Mouse (Mus musculus) liver, adult 2 months (tissue): ENCODE data around the gene Cxcr2. TPM values are rescaled to one million over a fixed set of nuclear protein-coding genes. Genes with fewer than 3 reads are reported as not detected.

Experiments used
- DNase-seq: peaks from one replicate; pipeline ENCODE4 v3.0.0-alpha.2; 2011; ENCODE audit warnings: low read depth, low spot score; ENCODE audit errors: extremely low read depth
- H3K27ac ChIP-seq: fragments of 200-500 bp; replicated peaks from 2 replicates; pipeline ENCODE4 v1.5.1; 2012; ENCODE audit warnings: low read depth, mild to moderate bottlenecking, control low read depth, inconsistent platforms, low read length; ENCODE audit not compliant: insufficient read depth
- H3K27me3 ChIP-seq: fragments of 200-500 bp; 2 replicates; pipeline ENCODE4 v1.6.1; 2012; ENCODE audit warnings: mild to moderate bottlenecking, moderate library complexity, low read length, inconsistent platforms; ENCODE audit not compliant: control insufficient read depth, insufficient read depth
- H3K36me3 ChIP-seq: fragments of 200-500 bp; 2 replicates; pipeline ENCODE4 v1.6.1; 2012; ENCODE audit warnings: low read length, inconsistent platforms; ENCODE audit not compliant: control insufficient read depth, insufficient read depth
- H3K4me1 ChIP-seq: fragments of 200-500 bp; 2 replicates; pipeline ENCODE4 v1.6.1; 2011; ENCODE audit warnings: low read length; ENCODE audit not compliant: control insufficient read depth, insufficient read depth
- H3K4me3 ChIP-seq: fragments of 200-500 bp; 2 replicates; pipeline ENCODE4 v1.5.1; 2011; ENCODE audit warnings: low read depth, mild to moderate bottlenecking, control low read depth, low read length, moderate library complexity; ENCODE audit not compliant: insufficient read depth
- H3K79me2 ChIP-seq: fragments of 200-500 bp; 2 replicates; pipeline ENCODE4 v1.6.1; 2012; ENCODE audit warnings: inconsistent platforms, mild to moderate bottlenecking, low read length, moderate library complexity; ENCODE audit not compliant: control insufficient read depth, insufficient read depth
- H3K9ac ChIP-seq: fragments of 200-500 bp; 2 replicates; pipeline ENCODE4 v1.6.1; 2012; ENCODE audit warnings: low read depth, mild to moderate bottlenecking, control low read depth, inconsistent platforms, low read length
- CTCF ChIP-seq: fragments of 200-500 bp; IDR thresholded peaks from 2 replicates; pipeline ENCODE4 v1.5.1; 2011; ENCODE audit warnings: low read depth, low read length, control low read depth
- POLR2A ChIP-seq: fragments of 200-500 bp; IDR thresholded peaks from 2 replicates; pipeline ENCODE4 v1.6.1; 2011; ENCODE audit warnings: low read length, control low read depth; ENCODE audit not compliant: insufficient read depth; ENCODE audit errors: extremely low read depth
- WGBS: fragments of 180-500 bp; shearing (Covaris S2); methylation state at CpG from one replicate; pipeline ENCODE4 v1.1.7; 2018; 5-methylcytosine and 5-hydroxymethylcytosine counted together
- polyA plus RNA-seq: library from polyadenylated mRNA; depleted of rRNA; stranded (reverse); fragments of >200 nt; gene quantifications from 2 replicates; pipeline ENCODE4 v1.2.3, GENCODE M21; 2012; rRNA removed
- total RNA-seq: library from RNA; depleted of rRNA; stranded (reverse); fragments of >200 nt; gene quantifications from 2 replicates; pipeline ENCODE4 v1.2.3, GENCODE M21; 2014; rRNA removed

Cxcr2 gene
- total and polyA plus RNA-seq, 2 experiments = 0.13 TPM; not detected in 1

DNA sequence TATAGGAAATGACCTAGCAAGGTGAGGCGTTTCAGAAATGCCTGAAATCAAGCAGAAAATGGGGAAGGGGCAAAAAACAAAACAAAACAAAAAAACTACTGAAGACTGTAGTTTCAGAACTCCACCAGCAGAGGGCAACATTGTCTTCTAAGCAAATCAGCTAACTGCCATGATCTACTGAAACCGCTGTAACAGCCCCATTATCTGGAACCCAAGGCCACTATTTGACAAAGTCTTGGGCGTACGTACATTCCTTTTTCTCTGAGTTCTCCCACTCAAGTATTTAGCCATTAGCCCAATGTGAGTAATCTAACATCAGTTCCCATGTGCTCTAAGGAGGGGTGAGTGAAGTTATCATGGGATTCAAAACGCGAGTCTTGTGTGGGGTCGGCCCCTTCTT, 52.1 kb downstream of the Cxcr2 start:
- no peaks in the 10 kb centered on the region for H3K36me3 ChIP-seq
- no peaks in the 10 kb centered on the region for H3K27me3 ChIP-seq
- no peak for TF ChIP-seq POLR2A
- TF ChIP-seq CTCF = peak; percentile 48
- 39% methylated on average over 7 of the region's 7 CpGs for WGBS
- no peak overlapping the region for H3K4me3 ChIP-seq
- no peak overlapping the region for H3K27ac ChIP-seq
- peak; percentile 52 for DNase-seq
- no peaks in the 10 kb centered on the region for H3K79me2 ChIP-seq
- no peak overlapping the region for H3K9ac ChIP-seq
- H3K4me1 ChIP-seq = no peaks in the 10 kb centered on the region

DNA sequence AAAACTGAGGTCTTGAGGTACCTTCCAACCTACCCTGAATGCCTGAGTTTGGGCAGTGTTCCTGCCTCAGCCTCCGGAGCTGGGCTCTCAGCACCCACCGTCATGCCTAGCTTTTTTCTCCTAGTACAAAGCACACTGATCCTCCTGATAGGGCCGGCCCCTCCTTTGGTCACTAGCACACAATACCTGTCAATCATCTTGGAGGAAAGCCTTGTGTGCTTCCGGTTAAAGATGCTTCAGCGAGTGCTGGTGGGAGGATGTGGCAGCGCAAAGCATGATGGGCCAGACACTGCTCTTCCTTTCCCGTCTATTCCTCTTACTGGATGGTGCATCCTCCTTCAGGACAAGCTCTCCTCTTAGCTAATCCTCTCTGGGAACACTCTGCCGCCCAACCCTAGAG, 52.9 kb downstream of the Cxcr2 start:
- no peaks in the 10 kb centered on the region for H3K27me3 ChIP-seq
- no peak overlapping the region for H3K9ac ChIP-seq
- H3K36me3 ChIP-seq = no peaks in the 10 kb centered on the region
- H3K27ac ChIP-seq = no peak overlapping the region
- no peak for DNase-seq
- no peak for TF ChIP-seq CTCF
- no peak for TF ChIP-seq POLR2A
- no peaks in the 10 kb centered on the region for H3K79me2 ChIP-seq
- H3K4me1 ChIP-seq = no peaks in the 10 kb centered on the region
- no peak overlapping the region for H3K4me3 ChIP-seq
- 84% methylated on average over 8 of the region's 8 CpGs for WGBS

DNA sequence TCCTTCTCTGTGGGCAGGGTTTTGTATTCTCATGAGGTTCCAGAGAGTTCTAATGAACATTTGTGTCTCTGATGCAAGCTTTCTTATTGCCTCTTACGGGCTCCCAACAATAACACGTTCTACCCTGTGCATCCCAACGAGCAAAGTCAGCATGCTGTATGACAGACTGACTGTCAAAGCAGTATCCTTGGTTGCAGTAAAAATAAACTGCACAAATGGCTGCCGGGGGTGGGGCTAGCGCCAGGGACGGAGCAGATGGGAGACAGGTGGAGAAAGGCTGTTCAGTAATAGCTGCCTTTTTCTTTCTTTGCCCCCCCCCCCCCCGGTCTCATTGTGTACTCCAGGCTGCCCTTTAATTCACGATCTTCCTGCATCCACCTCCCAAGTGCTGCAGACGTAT, 54.1 kb downstream of the Cxcr2 start:
- no peak for TF ChIP-seq POLR2A
- no peak for TF ChIP-seq CTCF
- 84% methylated on average over 9 of the region's 9 CpGs for WGBS

DNA sequence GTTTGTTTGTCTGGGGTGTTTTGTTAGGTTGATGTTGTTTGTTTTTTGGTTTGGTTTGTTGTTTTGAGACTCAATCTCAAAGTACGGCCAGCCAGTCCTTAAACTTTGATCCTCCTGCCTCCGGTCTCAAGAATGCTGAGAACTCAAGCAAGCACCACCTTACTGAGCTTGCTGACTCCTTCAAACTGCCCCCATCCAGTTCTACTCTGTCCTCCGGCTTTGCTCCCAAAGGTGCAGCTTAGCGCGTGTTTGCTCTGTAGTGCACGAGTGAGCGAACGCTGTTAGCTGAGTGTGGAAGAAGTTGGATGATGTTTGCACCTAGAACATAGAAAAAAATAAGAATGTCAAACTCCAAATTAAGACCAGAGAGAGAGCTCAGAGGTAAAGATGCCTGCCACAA, 55.2 kb downstream of the Cxcr2 start:
- H3K4me3 ChIP-seq = no peak overlapping the region
- TF ChIP-seq CTCF = no peak
- TF ChIP-seq POLR2A = no peak
- H3K36me3 ChIP-seq = no peaks in the 10 kb centered on the region
- H3K79me2 ChIP-seq = no peaks in the 10 kb centered on the region
- H3K4me1 ChIP-seq = no peaks in the 10 kb centered on the region
- WGBS = 84% methylated on average over 8 of the region's 8 CpGs
- no peak for DNase-seq
- no peak overlapping the region for H3K27ac ChIP-seq
- H3K27me3 ChIP-seq = no peaks in the 10 kb centered on the region
- H3K9ac ChIP-seq = no peak overlapping the region

More for the DNA sequence above, 54.1 kb downstream of the Cxcr2 start:
- Histone ChIP-seq H3K79me2 (no peaks in the 10 kb centered on the region), H3K27ac (no peak overlapping the region), H3K27me3 (no peaks in the 10 kb centered on the region), H3K4me1 (no peaks in the 10 kb centered on the region), H3K9ac (no peak overlapping the region), H3K4me3 (no peak overlapping the region), H3K36me3 (no peaks in the 10 kb centered on the region)
- DNase-seq = no peak

Other genes starting within 250 kb of the Cxcr2 start
- 17.9 and 25.2 TPM in 2 replicates for gene Tns1, start 29.5 kb upstream of the Cxcr2 start, total RNA-seq
- 42.1 and 47.9 TPM in 2 replicates for gene Tns1, start 29.5 kb upstream of the Cxcr2 start, polyA plus RNA-seq
- 0.20 and 0.37 TPM in 2 replicates for gene Rufy4, start 28.4 kb upstream of the Cxcr2 start, total RNA-seq
- gene Rufy4, start 28.4 kb upstream of the Cxcr2 start, polyA plus RNA-seq = 0.09 and 0.32 TPM in 2 replicates
- gene Cxcr1, start 40.6 kb downstream of the Cxcr2 start, total RNA-seq = not detected in 2 replicates
- gene Cxcr1, start 40.6 kb downstream of the Cxcr2 start, polyA plus RNA-seq = not detected in 2 replicates
- 83.4 and 96.3 TPM in 2 replicates for gene Arpc2, start 82.1 kb downstream of the Cxcr2 start, total RNA-seq
- gene Arpc2, start 82.1 kb downstream of the Cxcr2 start, polyA plus RNA-seq = 59.2 and 70.5 TPM in 2 replicates
- gene Gpbar1, start 124.6 kb downstream of the Cxcr2 start, total RNA-seq = not detected in 2 replicates
- 0.11 and 0.20 TPM in 2 replicates for gene Gpbar1, start 124.6 kb downstream of the Cxcr2 start, polyA plus RNA-seq
- 112 and 115 TPM in 2 replicates for gene Aamp, start 130.7 kb downstream of the Cxcr2 start, total RNA-seq
- 156 TPM in 2 replicates for gene Aamp, start 130.7 kb downstream of the Cxcr2 start, polyA plus RNA-seq
- gene Pnkd, start 130.9 kb downstream of the Cxcr2 start, total RNA-seq = 28.0 and 34.4 TPM in 2 replicates
- 130 and 138 TPM in 2 replicates for gene Pnkd, start 130.9 kb downstream of the Cxcr2 start, polyA plus RNA-seq
- gene Tmbim1, start 151.6 kb downstream of the Cxcr2 start, total RNA-seq = 26.1 and 31.5 TPM in 2 replicates
- gene Tmbim1, start 151.6 kb downstream of the Cxcr2 start, polyA plus RNA-seq = 89.8 and 101 TPM in 2 replicates
- gene Catip, start 208.1 kb downstream of the Cxcr2 start, total RNA-seq = 0.09 TPM in 1 of 2 replicates, not detected in the other
- 0.09 TPM in 1 of 2 replicates, not detected in the other for gene Catip, start 208.1 kb downstream of the Cxcr2 start, polyA plus RNA-seq
- gene Slc11a1, start 221.2 kb downstream of the Cxcr2 start, total RNA-seq = 17.5 and 23.4 TPM in 2 replicates
- 10.8 and 21.4 TPM in 2 replicates for gene Slc11a1, start 221.2 kb downstream of the Cxcr2 start, polyA plus RNA-seq
- gene Ctdsp1, start 237.5 kb downstream of the Cxcr2 start, total RNA-seq = 27.1 and 41.9 TPM in 2 replicates
- 167 and 185 TPM in 2 replicates for gene Ctdsp1, start 237.5 kb downstream of the Cxcr2 start, polyA plus RNA-seq